Mouse (Mus musculus) thymus, postnatal 0 days (tissue): Measurements from ENCODE around the gene Mest. TPM values are rescaled to one million over a fixed set of nuclear protein-coding genes. Genes with fewer than 3 reads are reported as not detected.

Experiments
- DNase-seq: peaks from one replicate; pipeline ENCODE4 v3.0.0-alpha.2; 2015; ENCODE audit warnings: low spot score
- polyA plus RNA-seq: library from polyadenylated mRNA; unstranded; fragments of >200 nt; fragmentation: Nextera tagmentation; extraction: Ambion mirVana; gene quantifications from 2 replicates; pipeline ENCODE4 v1.2.1, GENCODE M21; 2015

Mest gene
- polyA plus RNA-seq, 1 experiment from 2014 or later = 55.0 TPM

GRCm38 (mm10) chr6:30703977-30704602 is 19.3 kb upstream of the Mest start:
- DNase-seq = no peak

- DNase-seq = no peak
These were observed 14.2 kb upstream of the Mest start for GRCm38 (mm10) chr6:30709115-30709514.

DNA sequence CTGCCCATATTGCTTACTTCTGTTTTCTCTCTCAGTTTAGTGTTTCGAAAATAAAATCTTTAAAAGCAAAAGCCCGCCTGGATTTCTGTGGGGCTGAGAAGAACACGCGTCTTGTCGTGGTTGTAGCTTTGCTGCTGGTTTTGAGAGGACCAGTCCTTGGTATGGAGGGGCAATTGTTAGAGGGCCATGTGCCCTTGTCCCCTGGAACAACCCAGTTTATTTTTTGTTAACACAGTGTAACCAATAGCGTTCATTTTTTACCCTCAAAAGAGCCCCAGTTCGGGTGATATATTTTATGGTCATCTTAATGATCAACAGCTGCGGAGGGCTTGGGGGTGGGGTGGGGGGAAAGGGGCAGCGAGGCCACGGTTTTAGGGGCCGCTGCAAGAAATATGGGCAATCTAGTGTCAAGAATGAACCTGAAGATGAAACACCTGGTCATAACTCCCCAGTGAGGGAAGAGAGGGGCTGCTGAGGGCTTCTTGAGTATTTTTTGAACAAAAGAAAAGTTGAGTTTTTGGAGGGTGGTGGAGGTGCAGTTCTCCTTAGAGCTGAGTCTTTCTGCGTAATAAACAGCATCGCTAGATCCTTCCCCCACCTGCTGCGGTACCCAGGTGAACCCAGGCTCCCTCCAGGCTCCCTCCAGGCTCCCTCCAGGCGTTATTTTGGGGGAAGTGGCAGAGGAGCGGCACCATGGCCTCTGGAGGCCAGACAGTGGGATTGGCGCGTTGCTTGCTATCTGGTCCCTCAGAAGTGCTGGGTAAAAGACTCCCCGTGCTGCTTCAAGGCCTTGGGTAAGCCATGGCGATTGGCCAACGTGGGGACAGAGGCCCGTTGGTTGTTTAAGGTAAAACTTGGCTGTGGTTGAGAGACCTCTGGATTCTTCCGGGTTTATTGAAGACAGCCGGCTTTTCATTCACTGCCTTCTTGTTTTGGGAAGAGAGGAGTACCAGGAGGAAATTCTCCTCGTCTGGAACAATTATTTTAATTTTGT is 12.7 kb upstream of the Mest start:
- DNase-seq = no peak

- DNase-seq = no peak
These were observed 12.0 kb upstream of the Mest start for GRCm38 (mm10) chr6:30711365-30711763.

- no peak for DNase-seq
These were observed 10.9 kb upstream of the Mest start for GRCm38 (mm10) chr6:30712484-30712883.

GRCm38 (mm10) chr6:30713455-30713854 is 9.9 kb upstream of the Mest start:
- DNase-seq = no peak

- DNase-seq = no peak
These were observed 9.5 kb upstream of the Mest start for GRCm38 (mm10) chr6:30713896-30714295.

DNA sequence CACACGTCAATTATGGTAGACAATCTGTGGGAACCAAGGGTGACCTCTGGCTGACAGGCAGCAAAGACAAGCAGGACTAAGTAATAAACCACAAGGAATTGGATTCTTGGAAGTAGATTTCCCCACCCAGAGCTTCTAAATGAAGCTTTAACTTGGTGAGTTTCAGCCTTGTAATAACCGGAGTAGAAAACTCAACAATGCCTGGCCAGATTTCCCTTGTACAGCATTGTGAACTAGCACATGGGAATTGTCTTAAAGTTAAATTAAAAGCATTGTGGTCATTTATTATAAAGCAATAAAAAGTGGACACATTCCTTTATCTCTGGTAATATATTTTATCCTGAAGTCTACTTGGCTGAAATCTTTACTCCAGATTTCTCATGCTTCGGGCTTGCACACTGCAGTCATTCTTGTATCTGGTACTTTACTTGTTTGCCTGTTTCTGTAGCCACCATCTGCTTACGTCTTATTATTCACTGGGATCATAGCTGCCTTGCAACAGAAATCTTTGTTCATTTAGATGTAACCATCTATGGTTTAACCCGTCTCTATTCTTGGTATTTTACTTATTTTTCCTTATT is 8.4 kb upstream of the Mest start:
- no peak for DNase-seq

DNA sequence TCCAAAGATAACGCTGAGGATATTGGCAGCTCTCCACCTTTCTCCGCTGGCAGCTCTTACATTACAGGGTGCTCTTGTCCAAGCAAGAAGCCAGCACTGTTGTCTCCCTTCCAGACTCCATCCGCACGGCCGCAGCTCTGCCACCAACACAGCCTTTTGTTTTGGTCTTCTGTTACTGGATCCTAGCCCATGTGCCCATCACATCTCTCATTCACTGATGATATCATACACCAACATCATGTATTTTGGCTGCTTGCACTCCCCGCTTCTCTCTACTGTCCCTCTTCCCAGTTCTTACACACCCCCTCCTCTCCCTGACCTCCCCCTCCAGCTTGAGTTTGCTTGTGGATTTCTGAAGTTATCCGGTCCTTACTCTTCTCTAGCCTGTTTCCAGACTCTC is 6.6 kb upstream of the Mest start:
- DNase-seq = no peak

- DNase-seq = no peak
These were observed 772 bp upstream of the Mest start for GRCm38 (mm10) chr6:30722385-30723164.

DNA sequence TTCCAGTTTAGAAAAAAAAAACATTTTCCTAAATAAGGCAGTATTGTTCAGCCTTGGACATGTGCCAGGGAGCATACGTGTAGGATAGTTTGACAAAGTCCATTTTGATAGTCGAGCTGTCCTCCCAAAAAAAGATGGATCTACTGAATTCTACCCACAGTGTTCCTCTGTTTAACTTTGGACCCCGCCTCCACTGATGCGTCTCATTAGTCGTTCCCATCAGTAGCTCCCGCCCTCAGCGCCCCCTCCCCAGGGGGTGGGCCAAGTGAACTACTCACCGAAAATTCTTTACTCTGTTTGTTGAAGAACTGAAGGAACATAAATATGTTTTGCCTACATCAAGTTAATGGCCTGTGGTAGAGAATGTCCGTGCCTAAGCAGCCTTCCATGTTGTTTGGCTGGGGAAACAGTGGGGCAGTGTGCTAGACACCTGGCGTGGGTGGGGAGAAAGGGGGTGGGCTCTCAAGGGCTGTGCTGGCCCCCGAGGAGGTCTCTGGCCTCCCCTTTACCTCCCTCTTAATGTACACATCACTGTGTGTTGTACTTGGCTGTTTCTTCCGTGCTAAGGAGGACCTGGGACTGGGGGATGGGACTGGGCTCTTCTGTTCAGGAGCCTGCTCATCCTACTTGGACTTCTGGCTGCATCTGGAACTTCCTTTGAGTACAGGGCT is 7.1 kb downstream of the Mest start:
- DNase-seq = no peak

DNA sequence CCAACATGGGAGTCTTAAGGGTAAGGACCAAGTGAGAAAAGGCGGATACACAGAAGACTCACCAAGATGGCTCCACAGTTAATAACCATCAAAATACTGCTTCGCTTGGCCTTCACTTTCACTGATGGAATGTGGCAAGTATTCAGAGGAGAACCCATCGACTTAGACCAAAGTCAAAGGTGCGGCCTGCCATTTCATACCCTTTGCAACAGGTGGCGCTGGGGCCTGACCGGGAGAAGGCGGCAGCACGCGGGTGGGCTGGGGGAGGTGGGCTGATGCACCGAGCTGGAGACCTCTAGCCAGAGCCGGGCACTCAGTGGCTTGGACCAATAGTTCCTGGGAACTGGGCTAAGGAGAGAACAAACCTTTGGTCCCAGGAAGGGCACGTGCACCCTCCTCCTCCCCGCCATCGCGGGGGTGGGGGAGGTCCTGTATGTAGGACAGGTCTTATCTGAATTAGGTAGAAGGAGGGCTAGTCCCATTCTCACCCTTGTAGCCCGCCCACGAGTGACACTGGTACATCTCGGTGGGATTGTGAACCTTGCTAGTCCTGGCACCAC is 9.3 kb downstream of the Mest start:
- DNase-seq = no peak

DNA sequence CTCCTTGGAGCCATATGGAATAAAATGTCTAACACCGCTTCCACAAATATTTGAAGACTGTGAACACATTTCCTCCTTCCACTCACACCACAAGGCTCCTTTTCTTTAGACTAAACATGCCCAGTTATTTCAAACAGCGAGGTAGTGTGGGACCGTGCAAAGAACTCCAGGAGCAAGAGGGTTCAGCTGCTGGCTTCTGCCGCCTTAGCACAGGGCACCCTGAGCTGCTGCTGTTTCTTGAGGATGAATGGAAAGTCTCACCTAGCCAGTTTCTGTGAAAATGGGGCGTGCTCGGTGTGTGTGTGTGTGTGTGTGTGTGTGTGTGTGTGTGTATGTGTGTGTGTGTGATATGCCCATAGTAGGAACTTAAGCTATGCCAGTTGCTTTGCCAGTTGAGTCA is 11.1 kb downstream of the Mest start:
- DNase-seq = no peak

- DNase-seq = no peak
These were observed 11.8 kb downstream of the Mest start for GRCm38 (mm10) chr6:30734988-30735727.

- no peak for DNase-seq
These were observed 12.5 kb downstream of the Mest start for GRCm38 (mm10) chr6:30735728-30736371.

DNA sequence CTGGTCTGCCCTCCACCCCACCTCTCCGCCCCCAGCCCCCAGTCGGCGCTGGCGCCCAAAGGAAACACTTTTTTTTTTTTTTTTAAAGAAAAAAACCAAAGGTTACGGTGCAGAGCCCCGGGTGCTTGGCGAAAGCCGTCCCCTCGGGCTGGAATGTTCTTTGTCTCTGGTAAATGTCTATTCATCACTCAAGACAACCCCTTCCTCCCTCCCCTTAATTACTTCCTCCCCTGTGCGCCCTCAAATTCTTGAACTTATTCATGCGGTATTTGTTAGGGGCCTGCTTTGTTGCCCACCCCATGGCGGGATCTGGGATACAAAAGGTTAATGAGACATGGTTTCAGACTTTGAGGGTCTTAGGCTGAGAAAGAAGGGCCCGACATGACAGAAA is 13.0 kb downstream of the Mest start:
- DNase-seq = no peak

- DNase-seq = no peak
These were observed 13.7 kb downstream of the Mest start for GRCm38 (mm10) chr6:30736864-30737547.

DNA sequence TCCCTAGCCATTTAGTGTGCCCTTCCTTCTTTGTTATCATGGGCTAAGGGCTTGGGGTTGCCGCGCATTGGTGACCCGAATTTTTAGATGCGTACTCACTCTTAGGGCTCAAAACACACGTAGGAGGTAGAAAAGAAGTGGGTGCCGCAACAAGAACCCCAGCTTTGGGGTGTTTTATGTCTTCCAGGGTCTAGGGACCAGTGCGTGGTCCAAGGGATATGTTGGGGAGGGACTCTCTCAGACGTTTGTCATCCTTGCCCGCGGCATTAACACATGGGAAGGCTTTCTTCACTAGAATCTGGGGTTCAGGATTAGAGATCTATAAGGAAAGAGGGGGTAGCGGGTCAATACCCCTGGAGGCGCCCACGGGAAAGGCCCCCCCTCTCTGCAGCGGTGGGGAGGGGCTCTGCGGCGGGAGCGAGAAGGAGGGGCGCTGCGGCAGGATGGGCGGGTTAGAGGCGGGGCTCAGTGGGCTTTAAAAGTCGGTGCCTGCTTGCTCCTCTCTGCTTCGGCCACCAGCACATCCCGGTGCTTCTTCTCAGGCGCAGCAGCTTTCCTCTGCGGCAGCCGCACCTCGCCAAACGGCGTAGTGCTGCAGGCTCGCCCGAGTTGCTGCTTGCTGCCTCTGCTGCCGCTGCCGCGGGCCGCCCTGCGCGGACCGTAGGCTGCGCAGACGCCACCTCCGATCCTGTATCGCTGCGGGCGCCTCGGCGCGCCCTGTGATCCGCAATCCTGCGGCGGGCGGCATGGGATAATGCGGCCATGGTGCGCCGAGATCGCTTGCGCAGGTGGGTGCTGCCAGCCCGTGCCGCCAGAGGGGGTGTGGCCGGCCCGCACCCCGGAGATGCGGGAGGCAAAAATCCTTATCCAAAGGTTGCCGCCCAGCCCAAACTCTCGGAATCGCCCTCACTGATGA is 14.5 kb downstream of the Mest start:
- no peak for DNase-seq
